Mouse (Mus musculus): ENCODE results near the gene Caly. TPM values are rescaled to one million over a fixed set of nuclear protein-coding genes. Genes with fewer than 3 reads are reported as not detected.

Caly gene
- not detected for total RNA-seq (2023)

DNA sequence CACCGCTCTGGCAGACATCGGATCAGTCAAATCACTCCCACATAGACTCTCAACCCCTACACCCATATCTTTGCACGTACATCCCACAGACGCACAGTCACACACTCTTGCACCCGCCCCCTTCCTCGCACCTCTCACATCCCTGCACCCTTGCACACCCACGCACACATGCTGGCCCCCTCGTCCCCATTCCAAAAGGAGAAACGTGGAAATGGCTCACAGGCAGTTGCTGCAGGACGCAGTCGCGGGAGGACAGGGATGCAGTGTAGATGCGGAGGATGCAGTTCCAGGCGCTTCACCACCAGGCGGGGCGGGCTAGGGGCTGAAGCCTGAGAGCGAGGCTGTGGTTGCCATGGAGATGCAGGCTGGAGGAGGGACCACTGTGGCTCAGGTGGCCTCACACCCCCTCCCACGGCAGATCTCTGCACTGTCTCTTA, at the start of gene Caly:
Gene Caly, minus strand, starts transcription at position 307 of the 437 bp plus-strand sequence.

DNA sequence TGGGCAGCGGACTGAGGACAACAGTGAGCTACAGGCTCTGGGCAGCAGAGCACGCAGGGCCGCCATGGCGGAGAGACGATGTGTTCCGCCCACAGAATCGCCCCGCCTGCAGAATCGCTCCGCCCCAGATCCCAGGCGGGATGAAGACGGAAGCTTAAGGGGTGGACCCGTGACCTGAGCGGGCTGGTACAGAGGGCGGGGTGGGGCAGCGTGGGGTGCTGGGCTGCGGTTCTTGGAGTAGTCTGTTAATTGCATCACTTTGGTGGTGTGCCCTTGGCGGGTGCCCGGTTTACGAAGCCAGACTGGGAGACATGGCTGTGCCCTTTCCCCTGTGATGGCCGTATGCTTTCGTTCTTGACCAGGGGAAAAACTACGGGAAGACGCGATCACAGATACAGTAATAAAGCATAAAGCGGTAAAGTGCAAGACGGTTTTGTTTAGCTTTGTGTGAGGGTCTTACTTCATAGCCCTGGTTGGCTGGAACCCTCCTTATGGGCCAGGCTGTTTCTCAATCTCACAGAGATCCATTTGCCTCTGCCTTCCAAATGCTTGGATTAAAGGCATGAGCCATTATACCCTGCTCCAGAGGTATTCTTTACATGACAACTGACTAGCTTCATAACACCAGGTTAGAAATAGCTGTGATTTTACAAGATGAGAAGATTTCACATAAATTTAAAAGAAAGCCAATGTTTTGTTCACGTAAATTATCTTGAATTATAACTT, 34.1 kb upstream of the Caly start, which contains the start of gene Echs1:
Gene Echs1, minus strand, starts transcription at position 148 of the 726 bp plus-strand sequence.

DNA sequence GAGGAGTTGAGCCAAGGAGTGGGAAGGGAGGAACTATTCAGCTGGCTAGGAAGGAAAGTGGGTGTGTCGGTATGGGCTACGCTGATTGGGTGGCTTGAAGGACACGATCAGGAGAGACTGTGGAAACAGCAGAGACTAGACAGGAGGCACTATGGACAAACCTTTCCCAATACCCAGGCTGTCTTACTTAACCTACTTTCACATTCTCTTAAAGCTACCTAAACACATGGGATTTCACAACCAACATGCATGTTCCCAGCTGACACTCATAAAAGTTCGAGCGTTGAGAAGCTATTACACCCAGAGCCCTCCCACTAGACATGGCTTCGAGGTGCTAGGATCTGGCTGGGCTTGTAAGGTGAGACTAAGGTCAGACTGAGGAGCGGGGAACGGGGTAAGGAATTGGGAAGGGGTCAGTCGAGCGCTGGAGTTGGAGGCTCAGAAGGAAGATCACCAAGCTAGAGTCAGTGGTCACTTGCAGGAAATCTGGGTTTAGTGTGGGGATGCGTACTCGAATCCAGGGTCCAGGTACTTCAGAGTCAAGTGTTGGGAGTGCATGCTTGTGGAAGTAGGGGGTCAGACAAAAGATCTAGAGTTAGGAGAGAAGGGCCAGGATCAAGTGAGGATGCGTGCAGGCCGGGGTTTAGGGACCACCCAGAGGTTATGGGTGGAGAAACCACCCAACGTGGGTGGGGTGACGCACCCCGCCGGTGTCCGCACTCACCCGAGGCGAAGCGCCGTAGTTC, 33.4 kb upstream of the Caly start, which contains the start of gene Paox:
Gene Paox, plus strand, starts transcription at position 217 of the 746 bp plus-strand sequence.

GRCm38 (mm10) chr7:140101993-140102860, 19.9 kb upstream of the Caly start, which contains the start of gene Fuom:
TSS of gene Fuom (minus strand) at chr7:140102441.

DNA sequence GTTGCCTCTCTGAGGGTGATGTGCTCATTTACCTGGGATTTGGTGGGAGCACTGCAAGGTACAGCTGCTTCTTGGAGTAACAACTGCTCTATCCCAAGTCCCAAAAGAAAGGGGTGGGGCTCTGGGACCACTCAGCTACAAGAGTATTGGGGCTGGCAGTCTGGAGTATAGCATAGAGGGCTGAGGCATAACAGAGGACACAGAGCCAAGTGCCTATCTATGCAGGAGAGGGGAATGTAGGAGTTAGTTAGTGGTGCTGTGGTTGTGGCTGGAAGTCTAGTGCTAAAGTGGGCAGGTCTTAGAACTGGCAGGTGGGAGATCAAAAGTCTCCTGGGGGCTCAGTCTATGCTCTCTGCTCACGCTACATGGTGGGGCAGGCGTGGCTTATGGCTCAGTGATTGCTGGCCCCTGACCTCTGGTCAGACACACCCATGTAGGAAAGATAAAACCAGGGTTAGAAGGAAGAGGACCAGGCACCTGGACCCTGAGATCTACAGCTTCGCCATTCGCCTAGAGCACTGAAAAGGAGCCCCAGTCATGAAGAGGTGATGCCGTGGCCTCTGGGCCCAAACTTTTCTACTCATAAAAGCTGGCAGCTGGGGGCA, 10.7 kb upstream of the Caly start, which contains the start of gene Prap1:
Gene Prap1, plus strand, starts transcription at position 472 of the 605 bp plus-strand sequence.

DNA sequence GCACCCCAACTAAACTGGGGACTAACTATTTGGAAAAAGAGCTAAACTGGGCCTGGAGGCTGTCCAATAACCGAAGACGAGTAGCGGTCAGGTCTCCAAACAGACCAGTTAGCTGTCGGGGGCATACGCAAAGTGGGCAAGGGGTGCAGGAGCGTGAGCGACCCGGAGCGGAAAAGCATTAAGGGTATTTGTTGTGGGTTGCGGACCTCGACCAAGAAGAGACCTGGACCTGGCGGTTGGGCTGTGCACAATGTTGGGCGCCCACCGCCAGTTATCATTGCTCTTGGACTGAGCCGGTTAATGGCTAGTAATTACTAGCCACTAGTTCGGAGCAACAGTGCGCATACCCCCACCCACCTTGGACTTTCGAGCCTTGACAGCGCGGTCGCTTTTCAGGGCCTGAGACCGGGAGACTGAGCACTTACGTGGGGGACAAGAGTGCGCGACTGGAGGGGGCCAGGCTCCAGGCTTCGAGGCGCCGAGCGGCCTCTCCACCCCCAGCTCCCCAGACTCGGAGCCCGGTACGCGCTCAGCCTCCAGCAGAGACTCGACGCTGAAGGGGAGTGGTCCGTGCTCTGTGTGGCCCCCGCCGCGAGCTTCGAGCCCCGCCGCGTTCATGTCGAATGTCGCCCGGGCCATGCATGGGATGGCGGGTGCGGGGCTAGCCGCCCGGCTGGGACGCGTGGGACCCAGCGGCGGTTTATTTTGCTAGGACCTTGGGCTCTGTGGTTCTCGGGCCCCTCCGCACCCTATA, 33.8 kb downstream of the Caly start, which contains the start of gene Msx3:
Gene Msx3, minus strand, starts transcription at position 729 of the 754 bp plus-strand sequence.

GRCm38 (mm10) chr7:140036281-140037170, 45.8 kb downstream of the Caly start, which contains the start of the genes Zfp511 and Tubgcp2:
TSS of gene Zfp511 (plus strand) at chr7:140036391.
TSS of gene Tubgcp2 (minus strand) at chr7:140036669.

Other genes starting within 250 kb of the Caly start
- gene Adgra1, start 248.4 kb downstream of the Caly start, total RNA-seq (2023): not detected
- not detected for gene Kndc1, start 187.9 kb downstream of the Caly start, total RNA-seq (2023)
- gene Utf1, start 138.8 kb downstream of the Caly start, total RNA-seq (2023): 0.47 TPM
- gene 6430531B16Rik, start 103.8 kb downstream of the Caly start, total RNA-seq (2023): not detected
- gene Adam8, start 90.0 kb downstream of the Caly start, total RNA-seq (2023): 4.3 TPM
- gene Zfp511, start 46.2 kb downstream of the Caly start, total RNA-seq (2023): 39.9 TPM
- gene Tubgcp2, start 45.9 kb downstream of the Caly start, total RNA-seq (2023): 38.8 TPM
- not detected for gene Msx3, start 33.5 kb downstream of the Caly start, total RNA-seq (2023)
- gene Prap1, start 10.8 kb upstream of the Caly start, total RNA-seq (2023): not detected
- gene Fuom, start 19.9 kb upstream of the Caly start, total RNA-seq (2023): 11.0 TPM
- 5.1 TPM for gene Paox, start 33.3 kb upstream of the Caly start, total RNA-seq (2023)
- 31.3 TPM for gene Echs1, start 33.9 kb upstream of the Caly start, total RNA-seq (2023)
- gene Mtg1, start 55.0 kb upstream of the Caly start, total RNA-seq (2023): 16.0 TPM
- gene Sprn, start 72.3 kb upstream of the Caly start, total RNA-seq (2023): not detected
- gene Olfr522, start 82.2 kb upstream of the Caly start, total RNA-seq (2023): not detected
- gene Olfr523, start 90.7 kb upstream of the Caly start, total RNA-seq (2023): not detected
- gene Olfr524, start 123.4 kb upstream of the Caly start, total RNA-seq (2023): 0.12 TPM
- gene Cd163l1, start 135.7 kb upstream of the Caly start, total RNA-seq (2023): 0.47 TPM
- 0.38 TPM for gene 5830411N06Rik, start 164.7 kb upstream of the Caly start, total RNA-seq (2023)
- gene Olfr525, start 238.3 kb upstream of the Caly start, total RNA-seq (2023): not detected